Mouse (Mus musculus): ENCODE measurements around the gene Tle4. TPM values are rescaled to one million over a fixed set of nuclear protein-coding genes. Genes with fewer than 3 reads are reported as not detected.
A peak's percentile ranks its signal among the peaks of the same experiment; 100 is the strongest.
"Not testable (repeated sequence)": the region's sequence is repeated elsewhere in the genome, so short reads cannot be mapped to it uniquely, and the experiment has no call there.

Gene Tle4
- polyA plus RNA-seq (2017; shearing (Covaris generic)), result 10 to 100 TPM; 11.3 to 16.2 (median 15.2) TPM

DNA sequence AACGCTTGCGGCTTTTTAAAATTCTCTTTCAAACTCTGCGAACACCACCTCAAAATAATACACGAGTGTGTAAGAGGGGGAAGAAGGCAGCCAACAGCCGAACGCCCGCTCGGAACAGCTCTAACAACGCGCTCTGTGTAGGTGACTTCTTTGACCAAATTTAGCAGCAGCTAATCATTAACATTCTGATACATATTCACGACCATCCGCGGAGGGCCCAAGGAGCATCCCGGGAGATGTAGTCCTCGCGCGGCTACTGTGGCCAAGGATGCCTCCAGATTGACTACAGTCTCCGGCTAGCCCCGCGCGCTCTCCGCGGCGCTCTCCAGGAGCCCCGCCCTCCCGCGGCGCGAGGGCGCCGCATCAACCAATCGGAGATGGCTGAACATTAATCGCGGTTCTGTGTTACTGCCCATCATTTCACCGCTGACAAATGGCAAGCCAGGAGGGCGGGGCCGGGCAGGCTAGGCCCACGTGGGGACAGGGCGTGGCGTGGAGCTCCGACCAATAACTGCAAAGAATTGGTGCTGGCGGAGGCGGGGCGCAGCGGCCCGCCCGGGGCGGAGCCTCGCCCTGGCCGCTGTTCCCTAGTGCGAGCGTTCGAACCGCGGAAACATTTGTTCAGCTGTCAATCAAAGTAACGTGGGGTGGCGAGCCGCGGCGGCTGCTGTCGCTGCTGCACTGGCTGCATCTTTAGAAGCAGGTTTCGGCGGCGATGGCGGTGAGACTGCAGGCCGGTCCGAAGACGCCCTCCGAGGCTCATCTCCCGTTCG lies at the start of gene Tle4:
Gene Tle4 (minus strand): TSS at position 135 of the 773 bp plus-strand sequence.
- ATAC-seq, result peak; percentile 86

DNA sequence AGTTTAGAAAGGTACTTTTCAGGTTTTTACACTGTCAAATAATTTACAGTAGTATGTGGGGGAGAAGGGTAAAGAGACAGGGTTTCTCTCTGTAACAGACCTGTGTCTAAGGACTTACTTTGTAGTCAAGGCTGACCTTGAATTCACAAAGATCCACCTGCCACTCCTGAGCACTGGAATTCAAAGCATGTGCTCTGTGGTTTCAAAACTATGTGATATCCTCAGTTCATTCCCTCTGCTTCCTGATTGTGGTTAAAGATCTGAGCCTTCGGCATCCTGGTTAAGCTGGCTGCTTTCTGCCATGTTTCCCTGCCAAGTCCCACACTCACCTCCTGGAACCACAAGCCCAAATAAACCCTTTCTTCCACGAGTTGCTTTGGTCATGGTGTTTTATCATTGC lies 47.8 kb upstream of the Tle4 start:
- no peak for ATAC-seq

DNA sequence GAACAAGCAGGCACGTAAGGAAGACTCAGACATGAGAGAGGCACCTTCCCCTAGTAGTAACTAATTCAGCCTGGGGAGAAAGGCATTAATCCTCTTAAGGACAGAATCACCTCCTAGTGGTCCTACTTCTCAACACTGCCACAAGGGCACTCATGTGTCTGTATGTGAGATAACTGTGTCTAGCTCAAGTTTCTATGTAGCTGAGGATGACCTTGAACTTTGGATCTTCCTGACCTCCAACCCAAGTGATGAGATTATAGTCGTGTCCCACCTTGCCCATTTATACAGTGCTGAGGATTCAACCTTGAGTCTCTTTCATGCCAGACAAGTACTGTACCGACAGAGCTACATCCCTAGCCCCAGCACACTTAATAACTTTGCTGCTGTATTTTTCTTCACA lies 46.9 kb upstream of the Tle4 start:
- ATAC-seq, result no peak

DNA sequence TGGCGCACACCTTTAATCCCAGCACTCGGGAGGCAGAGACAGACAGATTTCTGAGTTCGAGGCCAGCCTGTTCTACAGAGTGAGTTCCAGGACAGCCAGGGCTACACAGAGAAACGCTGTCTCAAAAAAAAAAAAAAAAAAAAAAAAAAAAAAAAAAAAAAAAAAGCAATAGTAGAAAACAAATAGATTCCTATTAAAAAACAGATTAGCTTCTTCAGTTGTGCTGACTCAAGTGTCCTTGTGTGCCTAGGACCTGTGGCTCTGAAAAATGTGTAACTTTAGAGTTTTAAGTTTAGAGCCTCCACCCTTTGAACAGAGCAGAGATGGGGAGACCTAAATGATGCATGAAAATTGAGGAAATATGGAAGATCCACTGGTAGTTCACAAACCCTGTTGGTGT lies 45.2 kb upstream of the Tle4 start:
- not testable (repeated sequence) for ATAC-seq

DNA sequence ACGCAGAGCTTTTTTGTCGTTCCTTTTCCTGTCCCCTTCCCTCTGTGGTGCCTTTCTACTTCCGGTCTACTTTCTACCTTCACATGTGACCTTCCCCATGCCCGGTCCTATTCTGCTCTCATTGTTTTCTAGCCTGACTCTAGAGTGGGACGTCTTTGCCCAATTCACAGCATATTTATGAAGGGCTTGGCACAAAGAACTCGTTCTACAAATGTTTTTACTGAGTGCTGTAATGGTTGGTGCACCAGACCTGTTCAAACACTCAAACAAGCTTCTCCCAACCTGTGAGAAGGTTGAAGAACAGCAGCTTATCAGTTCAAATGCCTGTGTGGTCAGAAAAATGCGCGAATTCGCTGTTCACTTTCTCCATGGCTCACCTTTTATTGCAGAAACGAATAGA lies 44.8 kb upstream of the Tle4 start:
- no peak for ATAC-seq

DNA sequence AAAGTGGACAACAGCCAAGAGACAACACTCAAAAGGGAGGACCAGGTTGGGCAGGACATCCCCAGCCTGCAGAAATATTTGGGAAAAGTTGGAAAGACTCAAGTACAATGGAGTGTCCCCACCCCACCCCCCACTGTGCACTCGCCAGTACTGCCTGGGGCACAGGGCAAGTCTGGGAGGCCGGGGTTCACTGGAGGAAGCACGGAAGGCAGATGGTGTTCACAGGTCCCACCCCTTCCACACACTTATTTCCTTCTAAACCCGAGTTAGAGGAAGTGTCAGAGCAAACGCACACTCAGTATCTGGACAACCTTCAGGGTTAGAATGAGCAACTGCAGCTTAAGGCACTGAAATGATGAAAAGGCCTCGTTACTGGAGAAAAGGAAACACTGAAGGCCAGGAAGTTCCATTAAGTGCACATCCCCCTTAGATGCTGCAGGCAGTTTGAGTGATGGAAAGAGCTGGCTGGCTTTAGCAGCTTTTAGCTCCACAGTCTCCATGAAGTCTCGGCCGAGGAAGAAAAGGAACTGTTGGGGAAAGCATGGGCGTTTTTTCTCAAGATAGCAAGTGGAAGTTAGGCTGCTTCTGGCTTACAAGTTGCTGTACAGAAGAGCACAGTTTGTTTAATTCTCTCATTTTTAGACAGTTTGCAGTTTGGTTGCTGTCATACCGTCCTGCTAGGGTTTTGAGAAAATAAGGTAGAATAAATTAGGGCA lies 37.5 kb upstream of the Tle4 start:
- ATAC-seq, result no peak

DNA sequence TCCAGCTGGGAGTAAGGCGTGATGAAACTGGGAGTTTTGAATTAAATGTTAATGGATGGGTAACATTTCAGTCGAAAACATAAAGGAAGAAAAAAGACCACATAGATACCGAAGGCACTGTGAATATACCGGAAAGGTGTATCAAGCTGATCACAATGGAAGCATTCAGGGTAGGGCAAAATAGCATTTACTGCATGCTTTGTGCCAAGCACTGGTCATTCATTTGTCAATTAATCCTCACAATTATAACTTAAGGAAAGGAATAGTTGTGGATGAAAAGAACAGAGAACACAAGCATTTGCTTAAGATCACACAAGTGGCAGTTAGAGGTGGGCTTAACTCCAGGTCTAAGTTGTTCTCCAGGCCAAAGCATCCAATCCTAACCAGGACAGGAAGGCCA lies 25.5 kb upstream of the Tle4 start:
- no peak for ATAC-seq

DNA sequence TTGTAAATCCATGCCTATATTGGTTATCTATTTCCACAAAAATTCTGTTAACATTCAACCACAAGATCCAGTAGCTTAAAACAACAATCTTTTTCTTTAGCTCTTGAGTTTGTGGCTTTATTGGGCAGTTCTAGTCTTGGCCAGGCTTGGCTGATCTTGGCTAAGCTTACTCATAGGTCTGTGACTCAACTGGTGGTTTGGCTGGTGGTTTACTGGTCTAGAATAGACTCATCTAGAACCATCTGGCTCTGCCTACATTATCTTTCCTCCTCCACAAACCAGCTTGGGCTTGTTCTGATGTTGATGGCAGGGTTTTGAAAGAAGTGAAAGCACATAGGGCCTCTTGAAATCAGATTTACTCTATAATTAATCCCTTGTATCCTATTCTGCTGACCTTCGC lies 22.7 kb upstream of the Tle4 start:
- ATAC-seq, result no peak

DNA sequence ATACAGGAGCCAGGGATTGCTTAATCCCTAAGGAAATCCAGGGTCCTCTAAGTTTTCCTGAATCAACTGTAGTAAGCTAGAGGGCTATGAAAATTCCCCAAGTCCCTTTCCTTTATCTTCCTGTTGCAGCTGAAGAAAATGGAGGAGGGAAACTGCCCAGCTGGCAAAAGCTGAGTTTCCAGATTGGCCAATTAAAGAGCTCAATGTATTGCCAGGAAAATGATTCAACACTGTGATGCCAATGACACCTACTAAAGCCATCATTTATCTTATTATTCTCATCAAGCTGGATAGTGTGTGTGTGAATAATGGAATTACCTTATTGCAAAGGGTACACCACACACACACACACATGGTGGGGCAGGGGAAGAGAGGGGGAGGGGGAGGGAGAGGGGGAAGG lies 22.0 kb upstream of the Tle4 start:
- no peak for ATAC-seq

DNA sequence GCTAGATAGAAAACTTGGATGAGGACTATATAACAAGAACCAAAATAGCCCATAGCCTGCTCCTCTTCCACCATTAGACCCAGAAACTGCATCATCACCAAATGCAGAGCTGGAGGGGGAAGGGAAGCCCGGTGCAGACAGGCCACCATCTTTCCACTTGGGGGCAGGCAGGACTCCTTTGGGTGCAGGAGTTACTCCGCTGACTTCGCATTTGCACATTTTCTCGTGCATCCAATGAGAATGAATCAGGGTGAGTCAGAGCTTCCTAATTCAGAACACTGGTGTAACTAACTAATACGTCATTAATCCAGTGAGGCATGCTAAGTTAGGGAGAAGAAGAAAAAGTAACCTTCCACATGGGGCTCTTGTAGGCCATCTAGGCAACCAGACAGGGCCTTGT lies 17.0 kb upstream of the Tle4 start:
- ATAC-seq, result no peak

DNA sequence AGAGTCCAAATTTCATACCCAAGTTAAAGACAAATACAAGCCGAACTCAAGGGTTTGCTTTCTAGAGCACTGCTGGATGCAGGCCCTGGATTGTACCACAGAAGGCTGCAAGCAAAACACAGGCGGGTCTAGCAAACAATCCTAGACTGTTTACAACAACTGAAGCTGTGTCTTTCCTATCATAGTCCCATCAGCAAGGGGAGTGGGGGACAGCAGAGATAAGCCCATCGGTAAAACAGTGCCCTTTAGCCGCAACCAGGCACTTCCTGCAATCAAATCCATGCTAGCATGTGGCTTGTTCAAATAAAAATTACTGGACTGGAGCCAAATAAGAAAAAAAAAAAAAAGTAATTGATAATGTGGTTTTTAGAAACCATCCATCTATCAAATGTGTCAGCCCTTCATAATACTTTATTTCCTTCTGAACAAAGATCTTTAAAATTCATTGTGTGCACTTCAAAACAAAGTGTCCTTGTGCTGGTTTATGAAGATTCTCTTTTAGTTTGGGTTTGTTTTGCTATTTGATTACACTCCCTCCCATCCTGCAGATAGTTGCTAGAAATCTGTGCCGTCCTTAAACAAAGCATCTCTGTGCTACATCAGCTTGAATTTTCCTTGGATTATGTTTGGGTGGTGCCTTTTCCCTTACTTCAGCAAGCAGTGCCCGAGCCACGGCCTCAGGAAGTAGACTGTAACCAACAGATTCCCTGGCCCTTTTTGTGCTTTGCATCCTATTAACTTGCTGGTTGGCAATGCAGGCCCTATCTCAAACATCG lies 12.9 kb upstream of the Tle4 start:
- ATAC-seq, result no peak

DNA sequence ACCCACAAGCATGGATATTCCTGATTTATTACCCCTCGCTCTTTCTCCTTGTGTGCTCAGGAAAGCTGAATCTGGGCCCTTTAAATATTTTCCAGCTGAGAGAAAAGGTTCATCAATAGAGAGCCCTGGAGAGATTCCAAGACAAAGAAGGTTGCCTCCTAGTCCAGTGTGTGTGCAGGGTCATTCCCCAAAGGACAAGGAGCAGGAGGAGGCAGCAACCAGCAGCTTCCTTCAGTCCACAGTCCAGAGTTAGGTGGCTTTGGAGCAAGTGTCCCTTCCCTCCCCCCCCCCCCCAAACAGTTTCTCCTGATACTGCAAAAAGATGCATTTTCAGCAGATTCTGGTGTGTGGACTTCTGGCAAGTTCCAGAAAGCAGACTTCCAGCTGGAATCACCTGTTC lies 3.0 kb upstream of the Tle4 start:
- no peak for ATAC-seq

DNA sequence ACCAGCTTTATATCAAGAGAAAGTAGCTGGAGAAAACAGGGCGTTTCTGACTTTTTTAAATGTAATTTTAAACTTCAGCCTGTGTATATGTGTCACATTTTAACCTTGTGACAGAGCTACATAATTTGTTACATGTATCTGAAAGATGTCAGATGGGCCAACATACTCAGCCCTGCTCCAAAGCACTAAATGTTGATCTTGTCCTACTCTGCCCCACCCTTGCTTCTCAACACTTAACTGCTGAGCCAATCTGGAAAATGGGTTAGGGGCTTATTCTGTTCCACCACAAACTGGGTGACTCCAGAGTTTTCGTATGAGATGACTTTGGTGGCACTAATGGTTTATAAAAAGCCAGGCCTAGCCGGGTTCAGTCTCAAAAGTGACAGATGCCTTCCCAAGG lies 2.5 kb upstream of the Tle4 start:
- no peak for ATAC-seq

DNA sequence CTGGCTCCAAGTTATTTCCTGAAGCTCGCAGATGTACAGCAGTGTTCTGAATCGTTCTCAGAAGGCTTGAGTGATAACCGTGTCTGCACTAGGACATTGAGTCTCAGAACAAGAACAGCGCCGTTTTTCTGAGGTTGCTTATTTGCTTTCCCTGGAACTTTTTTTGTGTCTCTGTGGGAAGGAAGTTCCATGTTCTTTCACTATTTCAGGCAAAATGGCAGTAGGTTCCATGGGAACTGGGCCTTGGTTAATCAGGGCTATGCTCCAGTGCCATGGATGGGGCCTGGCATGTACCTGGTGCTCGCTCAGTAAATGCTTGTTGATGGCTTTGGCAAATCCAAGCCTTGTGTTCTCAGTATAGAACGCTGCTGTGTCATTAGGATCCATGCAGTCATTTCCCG lies 2.0 kb upstream of the Tle4 start:
- no peak for ATAC-seq

DNA sequence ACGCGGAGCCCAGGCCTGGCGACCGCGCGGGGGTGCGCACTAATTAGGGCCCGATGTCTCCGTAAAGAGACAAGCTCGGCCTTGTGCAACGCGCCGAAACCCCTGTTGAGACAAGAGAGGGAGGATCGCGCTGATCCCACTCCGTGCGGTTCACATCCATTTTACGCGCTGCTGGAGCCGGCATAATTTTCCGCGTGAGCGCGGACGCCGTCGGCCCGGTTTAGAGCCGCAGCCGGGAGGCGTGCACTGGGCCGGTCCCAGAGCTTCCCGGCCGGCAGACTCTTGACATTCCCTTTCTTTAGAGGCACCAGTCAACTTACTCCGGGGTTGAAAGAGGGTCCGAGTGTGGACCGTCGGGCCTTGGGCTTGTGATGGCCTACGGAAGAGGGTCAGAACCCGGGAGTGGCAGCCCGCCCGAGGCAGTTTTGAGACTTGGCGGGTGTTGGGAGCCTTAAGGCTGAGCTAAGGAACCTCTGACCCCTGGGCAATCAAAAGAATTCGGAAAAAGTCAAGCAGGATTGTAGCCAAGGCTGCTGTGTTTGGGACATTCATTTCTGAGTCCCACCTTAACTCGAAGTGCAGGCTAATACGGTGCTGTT lies 938 bp upstream of the Tle4 start:
- ATAC-seq, result peak; percentile 3

DNA sequence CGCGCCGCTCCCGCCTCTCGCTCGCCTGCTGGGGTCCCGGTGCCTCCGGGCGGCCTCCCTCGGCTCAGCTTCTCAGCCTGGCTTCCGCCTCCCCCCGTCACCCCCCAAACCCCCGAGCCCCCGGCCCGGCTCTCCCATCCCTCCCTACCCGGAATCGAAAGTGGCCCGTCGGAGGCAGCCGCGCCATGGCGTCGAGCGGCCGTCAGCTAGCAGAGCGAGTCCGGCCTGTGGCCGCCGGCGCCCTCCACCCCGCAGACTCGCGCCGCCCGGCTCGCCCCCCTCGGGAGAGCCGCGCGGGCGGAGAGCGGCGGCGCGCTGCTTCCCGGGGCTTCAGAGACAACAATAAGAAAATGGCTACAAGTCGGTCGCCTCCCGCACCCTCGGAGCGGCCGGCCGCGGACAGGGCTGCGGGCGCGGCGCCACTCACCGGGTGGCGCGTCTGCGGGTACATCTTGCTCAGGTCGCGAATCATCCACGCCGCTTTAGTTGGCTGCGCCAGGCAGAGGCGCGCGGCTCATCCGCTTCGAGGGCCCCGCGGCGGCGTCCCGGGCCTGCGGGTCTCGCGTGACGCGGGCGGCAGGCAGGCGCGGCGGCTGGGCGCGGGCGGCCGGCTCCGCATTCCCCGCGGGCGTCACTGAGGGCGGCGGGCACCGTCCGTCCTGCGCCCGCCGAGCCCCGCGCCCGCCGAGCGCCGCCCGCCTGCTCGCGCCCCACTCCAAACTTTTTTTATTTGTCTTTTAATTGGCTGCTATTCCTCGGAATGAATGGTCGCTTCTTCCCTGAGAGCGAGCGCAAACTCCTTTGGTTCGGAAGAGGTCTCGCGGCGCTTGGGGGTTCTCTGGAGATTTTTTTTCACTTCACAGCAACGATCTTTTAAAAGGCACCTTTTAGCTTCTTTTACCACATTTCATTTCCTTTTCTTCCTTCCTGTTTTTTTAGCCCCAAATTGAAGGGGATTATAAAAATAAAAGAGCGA lies 622 bp downstream of the Tle4 start:
- peak; percentile 4 for ATAC-seq

DNA sequence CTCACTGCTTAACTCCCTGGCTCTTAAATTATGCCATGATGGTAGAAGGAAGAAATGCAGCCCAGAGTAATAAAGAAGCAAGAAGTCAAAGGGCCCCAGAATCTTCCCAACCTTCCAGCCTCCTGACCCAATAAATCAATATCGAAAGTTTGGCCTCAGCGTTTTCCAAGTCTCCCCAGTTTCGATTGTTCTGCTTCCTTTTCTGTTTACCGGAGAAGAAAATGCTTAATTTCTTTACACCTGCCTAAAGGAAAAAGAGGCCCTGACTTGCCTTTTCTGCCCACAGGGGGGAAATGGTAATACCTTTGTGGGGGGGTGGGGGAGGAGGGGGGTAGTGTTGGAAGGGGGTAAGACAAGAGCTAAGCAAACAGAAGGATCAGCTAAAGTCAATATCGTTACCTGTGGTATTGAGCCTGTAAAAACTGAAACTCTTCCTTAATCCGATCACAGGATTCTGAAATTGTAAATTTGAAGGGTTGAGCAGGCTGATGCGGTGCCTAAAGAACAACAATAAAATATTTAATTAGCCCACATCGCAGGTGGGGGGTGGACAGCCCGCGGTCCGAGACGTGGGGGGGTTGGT lies 1.4 kb downstream of the Tle4 start:
- no peak for ATAC-seq

DNA sequence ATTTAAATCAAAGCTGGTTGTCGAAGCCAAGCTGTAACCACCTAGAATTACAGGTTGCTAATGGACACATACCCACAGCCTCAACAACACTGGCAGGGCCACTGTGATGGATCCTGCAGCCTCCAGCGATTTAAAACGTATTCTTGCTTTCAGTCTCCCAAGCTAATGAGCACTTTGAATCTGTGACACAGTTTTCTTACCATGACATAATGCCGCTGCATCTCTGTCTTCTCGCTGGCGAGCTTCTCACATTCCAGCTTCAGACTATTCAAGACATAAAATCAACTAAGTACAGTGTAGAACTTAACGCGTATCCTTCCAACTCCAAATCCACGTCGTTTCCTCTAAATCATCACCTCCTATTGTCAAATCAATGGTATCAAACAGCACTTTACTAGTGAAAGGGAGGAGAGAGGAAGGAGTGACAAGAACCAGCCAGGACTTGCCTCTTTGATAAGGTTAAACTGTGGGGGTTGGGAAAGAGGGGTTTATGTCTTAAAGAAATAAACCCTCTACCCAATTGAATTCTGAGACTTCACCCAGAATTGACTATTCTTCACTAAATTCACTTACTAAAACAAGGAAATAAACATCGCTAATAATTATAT lies 2.4 kb downstream of the Tle4 start:
- no peak for ATAC-seq

DNA sequence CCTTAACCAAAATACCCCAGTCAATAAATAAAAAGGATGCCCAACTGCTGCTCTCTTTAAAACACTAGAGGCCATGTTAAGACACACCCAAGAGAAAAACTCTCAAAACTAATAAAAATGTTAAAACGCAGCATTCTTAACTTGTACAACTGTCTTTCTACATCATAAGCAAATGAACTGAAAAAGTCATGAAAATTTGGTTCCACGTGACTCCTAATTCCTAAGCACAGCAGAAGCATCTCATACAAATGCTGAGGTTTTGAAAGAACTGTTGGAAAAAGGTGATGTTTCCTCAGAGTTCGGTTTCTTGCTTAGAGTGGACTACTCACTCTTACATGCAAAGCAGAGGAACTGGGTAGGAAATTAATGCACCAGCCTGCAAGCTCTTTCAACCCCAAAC lies 3.3 kb downstream of the Tle4 start:
- no peak for ATAC-seq

DNA sequence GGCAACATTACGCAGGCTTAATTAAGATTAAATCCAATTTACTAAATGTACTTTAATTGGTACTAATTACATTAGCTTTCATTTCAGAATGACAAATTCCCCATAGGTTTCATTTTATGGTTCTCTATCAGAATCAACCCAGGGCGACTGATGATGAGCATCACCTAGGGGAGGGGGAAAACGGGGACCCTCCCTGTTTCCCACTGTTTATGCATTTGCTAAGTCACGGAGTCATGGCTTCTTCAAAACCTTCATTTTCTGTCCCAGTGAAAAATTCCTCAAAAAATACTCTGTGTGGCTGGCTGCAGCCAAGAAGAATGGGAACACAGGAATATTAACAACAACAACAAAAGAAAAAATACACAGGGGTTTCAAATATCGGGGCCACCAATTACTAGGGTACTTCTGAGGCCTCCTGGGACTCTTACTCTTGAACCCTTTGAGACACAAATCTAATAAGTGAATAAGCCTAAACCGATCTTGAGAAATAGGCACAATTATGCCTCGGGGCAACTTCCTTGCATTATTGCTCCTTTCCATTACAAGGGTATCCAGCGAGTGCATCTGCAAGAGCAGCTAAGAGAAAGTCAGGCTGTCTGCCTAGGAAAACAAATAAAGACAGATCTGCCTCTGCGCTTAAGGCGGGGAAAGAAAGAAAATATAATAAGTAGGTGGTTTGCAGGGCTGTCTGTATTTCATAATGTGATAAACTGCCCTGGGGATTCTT lies 5.9 kb downstream of the Tle4 start:
- ATAC-seq, result no peak
